Mouse (Mus musculus) kidney, adult 9 months (tissue): ENCODE results near the gene Gpr68.

Source experiments
- DNase-seq: peaks from one replicate; pipeline ENCODE4 v3.0.0; 2022

The Gpr68 gene

DNA sequence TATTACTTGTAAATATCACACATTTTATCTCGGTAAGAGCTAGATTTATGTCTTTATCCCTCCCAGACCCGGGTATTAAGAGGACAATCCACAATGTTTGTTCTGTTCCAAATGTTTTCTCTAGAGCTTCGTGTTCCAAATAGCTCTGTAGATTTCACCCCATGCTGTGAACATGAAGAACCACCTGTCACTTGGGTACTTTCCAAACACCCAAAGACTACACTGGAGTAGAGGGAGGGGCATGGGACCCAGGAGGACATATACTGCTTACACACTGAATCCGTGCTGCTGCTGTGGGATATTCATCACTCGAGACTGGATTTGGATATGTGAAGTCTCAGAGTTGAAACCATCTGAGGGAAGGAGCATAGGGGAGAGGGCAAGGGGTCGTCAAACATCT is 1.8 kb upstream of the Gpr68 start:
- DNase-seq, result no peak

DNA sequence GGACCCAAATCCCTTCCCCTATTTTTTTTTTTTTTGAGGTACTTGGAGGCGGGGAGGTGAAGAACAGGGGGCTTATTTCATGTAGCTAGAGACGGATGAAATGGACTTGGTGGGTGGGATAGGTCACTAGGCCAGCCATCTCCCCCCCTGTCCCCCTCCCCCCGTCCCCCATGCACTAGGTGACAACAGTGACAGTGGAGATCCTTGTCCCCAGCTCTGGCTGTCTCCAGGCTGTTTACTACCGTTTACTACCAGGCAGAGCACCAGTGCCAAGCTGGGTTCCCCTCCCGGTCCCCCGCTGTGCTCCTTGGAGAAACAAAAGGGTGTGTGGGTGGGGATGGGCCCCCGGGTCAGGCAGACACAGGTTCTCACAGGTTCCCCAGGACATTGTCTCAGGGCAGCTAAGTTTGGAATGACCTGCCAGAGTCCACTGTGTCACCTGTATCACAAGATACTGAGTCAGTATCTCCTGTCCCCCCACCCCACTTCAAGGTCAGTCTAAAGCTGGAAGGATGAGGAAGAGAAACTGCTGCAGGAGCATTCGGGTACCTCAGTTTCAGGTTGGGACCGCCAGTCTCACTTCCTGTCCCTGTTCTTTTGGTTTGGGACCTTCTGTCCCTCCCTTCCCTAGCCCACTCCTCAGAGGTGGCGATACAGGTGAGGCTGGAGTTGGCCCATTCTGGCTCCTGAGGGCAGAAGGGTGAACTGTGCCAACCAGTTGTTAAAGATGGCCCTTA is 468 bp upstream of the Gpr68 start:
- DNase-seq, result no peak

DNA sequence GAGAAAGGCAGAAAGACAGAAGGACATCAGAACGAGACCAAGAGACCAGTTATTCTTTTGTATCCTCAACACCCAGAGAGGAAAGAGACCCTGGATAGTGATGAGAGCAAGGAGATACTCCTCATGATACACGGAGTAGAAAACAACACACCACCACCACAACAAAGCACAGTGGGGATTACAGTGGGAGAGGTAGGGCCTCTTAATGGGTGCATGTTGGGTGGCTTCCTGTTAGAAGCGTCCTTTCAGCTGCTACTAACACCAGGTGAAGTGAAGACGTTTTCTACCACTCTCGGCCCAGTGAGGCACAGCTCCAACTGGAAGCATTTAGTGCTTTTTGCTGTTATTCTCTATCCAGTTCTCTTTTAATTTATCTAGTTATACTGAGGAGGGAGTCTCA is 1.1 kb downstream of the Gpr68 start:
- no peak for DNase-seq

DNA sequence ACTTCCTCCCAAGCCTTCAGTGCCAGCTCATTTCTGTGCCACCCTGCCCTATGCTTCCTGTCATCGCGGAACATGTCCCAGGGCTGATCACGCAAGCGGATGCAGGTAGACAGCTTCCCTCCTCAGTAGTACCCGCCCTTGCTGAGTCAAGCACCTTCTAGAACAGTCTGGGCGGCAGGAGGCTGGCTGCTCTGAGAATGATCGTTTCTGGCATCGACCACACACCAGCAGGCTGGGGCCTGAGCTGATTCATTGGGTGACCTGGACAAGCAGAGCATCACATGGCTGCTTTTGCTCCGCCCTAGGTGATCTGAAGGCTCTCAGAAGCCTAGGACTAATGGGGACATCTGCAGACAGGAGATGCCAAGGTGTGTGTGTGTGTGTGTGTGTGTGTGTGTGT is 4.2 kb downstream of the Gpr68 start:
- no peak for DNase-seq

DNA sequence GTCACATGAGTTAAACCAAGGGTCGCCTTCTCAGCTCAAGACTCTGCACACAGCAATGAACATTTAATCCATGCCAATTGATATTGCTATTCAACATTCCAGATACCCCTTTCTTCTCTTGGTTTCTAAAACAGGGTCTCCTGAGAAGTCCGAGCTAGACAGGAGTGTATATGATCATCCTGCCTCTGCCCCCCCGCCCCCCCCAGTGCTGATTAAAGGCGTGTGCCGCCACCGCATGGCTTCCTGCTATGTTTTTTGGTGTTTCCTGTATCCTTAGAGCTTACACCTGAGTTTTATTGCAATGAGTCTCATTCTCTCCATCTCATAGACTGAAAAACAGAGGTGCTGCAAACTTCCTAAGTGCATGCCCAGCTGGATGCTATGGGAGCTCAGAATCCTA is 6.6 kb downstream of the Gpr68 start:
- DNase-seq, result no peak

DNA sequence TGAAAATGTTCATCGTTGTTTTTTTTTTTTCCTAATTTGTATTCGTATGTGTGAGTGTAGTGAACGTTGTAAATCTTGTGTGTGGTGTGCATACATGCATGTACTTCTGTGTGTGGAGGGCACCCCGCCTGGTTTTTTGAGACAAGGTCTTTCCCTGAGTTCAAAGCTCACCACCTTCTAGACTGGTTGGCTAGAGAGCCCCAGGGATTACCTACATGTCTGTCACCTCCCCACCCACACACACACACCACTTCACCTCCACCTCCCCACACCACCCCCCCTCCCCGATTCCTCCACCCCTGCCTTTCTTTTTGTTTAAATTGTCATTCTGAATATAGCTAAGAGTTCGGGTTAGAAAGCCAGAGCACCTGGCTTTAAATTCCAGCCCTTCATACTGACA is 7.1 kb downstream of the Gpr68 start:
- DNase-seq, result no peak

DNA sequence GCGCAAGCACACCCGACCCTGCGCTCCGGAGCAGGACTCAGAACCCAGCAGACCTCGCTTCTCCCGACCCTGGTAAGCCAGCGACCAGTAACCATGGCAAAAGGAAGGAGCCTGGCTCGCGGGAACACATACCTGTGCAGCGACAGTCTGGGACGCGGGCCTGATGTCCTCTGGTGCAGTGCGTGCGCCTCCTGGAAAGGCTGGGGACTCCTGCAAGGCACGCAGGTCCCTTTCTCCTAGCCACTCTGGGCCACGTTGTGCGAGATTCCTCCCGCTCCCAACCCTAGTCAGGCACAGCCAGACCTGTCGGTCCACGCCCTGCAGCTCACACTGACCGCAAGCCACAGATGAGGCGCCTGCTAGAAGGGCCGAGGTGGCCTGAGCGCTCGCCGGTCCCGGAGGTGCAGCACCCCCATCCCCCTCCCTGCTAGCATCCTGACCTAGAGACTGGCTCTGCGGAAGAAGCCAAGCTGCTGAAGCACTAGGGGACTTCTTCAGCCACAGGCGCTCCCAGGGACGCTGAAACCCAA is 8.8 kb downstream of the Gpr68 start:
- no peak for DNase-seq

DNA sequence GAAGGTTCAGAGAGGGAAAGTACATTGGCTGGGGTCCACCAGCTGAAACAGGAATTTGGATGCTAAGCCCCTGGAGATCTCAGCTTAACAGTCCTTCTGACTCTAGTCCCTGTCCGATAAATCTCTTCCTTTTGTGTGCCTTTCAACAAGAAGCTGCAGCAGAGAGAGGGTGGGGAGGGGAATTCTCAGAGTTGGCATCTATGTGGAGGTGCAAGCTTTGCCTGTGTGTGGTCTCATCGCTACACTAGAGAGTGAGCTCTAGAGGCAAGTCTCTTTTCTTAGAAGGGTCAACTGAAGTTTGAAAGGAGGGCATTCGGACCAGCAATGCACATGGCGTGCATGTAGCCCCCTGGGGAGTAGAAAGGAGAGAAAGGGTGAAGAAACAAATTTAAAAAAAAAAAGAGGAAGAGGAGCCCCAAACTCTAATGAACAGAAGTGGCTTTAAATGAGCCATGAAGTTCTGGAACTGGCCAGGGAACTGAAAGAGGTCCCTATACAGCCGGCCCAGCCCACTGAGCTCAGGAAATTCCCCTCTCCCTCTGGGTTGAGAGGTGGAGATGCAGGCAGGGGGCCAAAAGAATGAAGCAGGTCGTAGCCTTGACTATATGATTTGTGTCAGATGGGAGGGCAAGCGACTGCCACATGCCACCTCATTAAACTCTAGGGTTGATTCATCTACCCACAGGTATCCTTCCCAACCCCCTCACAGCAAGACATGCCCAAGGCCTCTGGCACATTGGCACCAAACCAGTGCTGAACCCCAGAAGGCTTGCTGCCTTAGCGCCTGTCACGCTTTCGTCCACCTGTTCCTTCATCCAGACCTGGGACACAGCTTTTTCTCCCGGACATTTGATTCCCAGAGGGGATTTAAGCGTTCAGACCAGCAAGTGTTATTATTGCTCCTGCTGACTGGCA is 10.0 kb downstream of the Gpr68 start:
- no peak for DNase-seq

DNA sequence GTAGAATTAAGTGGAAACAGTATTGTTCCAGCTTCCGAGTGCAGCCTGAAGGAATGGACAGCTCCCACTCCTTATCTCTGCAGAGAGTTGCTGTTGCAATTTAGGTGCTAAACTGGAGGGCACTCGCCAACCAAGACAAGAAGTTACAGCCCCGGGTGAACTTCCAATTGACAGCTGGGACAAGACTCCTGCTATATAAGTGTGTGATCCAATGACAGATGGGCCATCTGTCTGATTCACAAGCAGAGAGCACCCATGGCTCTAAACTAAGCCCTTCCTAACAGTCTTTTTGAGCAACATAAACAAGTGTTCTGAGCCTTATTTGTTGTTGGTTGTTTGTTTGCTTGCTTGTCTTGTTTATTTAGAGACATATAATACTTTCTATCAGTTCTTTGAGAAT is 11.3 kb downstream of the Gpr68 start:
- no peak for DNase-seq

DNA sequence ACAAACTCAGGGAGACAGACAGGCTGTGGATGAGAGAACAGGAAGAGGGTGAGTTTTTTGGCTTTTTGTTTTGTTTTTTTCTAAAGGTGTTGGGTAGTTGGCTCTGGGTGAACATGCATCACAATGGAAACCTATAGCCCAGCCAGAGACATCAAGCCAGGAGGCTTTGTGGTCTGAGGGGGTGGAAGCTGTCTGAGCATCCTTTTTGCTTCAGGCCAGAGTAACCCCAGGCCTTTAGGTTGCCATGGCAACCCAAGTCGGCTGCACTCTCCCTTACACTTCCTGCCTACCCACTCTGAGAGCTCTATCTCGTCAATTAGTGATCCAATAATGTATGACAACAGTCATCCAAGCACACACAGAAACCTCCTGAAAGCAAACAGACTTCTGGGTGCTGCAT is 12.5 kb downstream of the Gpr68 start:
- DNase-seq, result no peak

DNA sequence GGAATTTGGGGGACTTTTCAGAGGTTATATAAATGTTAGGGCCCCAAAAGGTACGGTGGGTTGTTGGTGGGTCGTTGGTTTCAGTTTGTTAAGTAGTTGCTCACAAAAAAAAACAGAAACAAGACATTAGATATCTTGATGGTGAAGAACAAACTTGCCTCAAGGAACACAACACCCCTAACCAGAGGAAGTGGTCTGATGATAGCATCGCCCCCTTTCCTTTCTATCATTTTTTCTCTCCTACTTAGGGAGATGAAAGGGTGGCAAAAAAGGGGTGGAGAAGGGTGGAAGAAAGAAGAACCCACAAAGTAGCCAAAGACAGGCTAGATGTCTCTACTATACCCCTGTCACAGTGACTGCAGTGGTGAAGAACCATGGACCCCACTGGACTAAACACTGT is 17.4 kb downstream of the Gpr68 start:
- no peak for DNase-seq

DNA sequence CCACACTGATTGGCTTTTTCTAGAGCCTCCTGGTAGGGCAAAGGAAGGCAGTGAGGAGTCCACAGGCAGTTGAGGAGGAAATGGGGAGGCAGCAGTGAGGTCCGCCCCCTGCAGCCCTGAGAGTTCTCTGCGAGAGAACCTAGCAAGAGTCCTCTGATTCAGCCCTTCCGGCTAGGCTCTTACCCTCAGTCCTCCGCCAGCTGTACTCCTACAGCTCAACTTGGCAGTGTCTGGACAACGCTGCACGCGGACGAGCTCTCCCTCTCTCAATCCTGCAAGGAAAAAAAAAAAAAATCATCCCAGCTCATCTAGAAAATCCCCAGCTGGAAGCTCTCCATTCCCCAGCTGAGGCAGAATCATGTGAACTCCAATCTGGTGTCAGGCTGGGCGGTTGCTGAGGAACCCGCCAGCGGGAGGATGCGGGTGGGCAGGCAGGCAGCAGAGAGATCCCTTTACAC is 20.2 kb downstream of the Gpr68 start:
- DNase-seq, result no peak

DNA sequence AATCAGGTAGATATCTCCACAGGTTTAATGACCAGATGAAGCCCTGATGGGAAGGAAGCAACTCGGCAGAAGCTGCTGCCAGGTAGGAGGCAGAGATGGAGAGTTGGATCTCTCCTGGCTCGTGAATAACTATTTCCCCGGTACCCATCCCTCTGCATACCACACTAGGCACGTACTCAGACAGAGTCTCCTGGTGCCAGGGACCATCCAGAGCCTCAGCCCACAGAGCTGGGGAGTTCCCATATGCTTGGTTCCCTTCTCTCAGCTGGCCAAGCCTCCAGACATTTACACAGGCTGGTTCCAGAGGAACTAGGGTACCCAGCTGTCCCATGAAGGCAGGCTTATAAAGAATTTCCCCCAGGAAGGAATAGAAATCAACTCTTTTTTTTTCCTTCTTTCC is 21.1 kb downstream of the Gpr68 start:
- no peak for DNase-seq

DNA sequence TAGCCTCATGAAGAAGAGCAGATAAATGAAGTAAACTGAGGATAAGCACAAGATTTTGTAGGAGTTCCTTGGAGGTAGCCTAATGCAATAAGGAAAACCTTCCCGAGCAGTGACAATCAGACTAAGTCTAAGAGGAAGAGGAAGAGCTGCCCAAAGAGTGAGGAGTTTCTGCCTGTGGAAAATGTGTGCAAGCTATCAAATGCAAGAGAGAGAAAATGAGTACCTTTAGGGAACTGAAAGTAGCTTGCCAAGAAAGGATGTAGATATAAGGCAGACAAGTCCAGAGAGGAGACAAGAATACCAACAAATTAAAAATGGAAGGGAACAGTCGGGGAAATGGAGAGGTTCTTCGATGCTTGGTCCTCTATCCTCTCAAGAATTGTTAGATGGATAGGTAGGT is 22.4 kb downstream of the Gpr68 start:
- DNase-seq, result no peak

DNA sequence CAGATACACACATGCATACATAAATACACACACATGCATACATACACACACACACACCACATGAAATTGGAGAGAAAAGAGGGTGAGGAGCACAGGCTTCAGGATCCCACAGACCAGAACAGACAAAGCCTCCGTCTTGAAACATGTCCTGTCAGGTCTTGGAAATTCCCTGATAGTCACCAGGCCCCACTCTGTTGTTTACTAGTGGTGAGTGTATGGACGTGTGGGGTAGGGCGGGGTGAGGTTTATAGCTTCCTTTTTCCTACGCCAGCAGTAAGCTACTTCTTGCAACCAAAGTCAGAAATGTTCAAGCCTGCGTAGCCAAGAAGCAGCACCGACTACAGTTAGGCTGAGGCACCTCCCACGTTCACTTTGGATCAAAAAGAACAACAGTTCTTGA is 24.8 kb downstream of the Gpr68 start:
- DNase-seq, result no peak

DNA sequence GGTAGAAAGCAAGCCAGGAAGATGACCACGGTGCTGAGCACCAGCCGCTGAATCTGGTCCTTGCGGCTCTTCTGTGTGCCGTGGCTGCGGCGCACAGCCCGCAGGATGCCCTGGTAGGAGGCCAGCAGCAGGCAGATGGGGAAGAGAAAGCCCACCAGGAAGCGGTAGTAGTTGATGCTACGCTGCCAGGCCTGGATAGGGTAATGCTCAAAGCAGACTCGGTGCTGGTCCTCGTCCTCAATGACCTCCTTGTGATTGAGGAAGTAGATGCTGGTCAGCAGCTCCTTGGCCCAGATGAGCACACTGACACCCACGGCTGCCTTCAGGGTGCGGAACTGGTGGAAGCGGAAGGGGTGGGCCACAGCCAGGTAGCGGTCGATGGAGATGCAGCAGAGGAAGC is 29.4 kb downstream of the Gpr68 start:
- no peak for DNase-seq

DNA sequence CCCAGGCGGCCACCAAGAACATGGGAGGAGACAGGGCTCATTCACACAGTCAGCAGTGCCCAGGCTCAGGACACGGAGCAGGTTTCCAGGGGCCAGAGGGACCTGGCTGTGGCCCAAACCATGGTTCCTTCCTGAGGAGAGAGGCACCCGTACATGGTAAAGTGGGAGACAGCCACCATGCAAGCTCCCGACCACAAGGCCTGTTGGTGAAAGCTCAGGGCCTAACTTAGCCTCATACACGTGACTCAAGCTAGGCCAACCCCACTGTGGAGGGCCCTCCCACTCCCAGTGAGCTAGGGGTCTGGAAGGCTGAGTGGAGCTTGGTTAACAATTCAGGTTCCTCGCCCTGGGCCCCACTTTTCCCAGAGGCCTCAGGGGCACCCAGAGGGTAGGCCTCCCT is 30.1 kb downstream of the Gpr68 start:
- no peak for DNase-seq

DNA sequence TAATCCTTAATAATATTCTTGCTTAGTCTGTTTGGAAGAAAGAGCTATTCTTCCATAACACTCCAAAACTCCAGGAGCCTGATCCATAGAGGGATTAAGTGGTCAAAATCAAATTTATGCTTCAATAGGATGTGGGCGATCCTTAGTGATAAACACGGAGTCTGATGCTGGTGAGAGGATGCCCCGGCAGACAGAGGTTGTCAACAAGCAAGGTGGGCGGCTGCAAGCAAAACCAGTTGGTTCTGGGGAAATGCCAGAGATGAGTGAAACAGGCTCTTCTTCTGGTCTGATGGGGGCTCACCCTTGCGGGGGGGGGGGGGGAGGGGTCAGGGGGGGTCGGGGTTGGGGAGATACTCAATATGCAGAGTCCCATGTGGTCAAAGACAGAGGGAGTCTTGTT is 32.0 kb downstream of the Gpr68 start:
- no peak for DNase-seq

DNA sequence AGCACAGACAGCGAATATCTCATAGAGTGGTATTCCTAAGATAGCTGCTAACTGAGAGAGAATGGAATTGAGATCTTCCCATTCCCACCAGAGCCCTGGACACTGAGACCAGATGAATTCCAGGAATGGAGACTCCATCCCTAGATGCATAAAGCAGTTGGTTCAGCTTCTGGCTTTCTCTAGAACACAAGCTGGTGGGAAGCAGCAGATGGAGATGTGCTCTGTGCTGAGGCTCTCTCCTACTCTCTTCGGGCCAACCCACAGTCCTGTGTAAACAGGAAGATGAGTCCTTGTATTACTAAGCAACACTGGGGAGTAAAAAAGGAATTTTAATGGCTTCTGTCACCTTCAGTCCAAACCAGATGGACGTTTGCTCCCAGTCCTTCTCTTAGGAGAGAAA is 32.4 kb downstream of the Gpr68 start:
- DNase-seq, result no peak

DNA sequence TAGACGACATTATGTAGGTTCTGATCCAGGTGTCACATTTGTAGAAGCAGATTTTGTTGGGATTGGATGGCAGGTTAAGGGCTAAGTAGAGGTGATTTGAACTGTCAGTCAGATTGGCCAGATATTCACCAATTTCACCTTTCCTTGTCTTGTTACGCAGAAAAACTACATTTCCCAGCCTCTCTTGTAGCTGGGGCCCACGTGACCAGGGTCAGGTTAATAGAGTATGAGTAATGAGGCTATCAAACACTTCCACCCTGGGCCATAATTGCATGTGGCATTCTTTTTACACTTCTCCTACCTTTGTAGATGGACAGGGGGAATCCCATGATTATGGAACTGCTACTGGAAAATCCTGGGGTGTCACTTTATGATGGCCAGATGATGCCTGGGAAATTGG is 34.4 kb downstream of the Gpr68 start:
- DNase-seq, result no peak

DNA sequence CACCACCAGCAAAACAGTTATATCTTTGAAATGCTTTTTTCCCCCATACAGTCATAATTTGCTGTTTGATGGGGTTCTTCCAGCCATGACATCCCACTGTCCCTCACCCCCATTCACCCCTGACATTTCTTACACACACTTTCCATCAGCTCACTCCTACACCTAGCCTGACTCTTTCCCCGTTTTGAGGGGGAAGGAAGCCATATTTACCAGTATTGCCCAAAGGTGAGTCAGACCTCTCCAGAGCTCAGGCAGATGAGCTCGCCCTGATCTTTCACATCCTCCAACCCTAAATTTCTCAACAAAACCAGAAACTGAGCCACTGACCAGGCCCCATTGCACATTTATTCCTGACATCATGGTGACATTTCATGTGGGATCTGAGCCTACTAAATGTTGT is 36.2 kb downstream of the Gpr68 start:
- DNase-seq, result no peak

DNA sequence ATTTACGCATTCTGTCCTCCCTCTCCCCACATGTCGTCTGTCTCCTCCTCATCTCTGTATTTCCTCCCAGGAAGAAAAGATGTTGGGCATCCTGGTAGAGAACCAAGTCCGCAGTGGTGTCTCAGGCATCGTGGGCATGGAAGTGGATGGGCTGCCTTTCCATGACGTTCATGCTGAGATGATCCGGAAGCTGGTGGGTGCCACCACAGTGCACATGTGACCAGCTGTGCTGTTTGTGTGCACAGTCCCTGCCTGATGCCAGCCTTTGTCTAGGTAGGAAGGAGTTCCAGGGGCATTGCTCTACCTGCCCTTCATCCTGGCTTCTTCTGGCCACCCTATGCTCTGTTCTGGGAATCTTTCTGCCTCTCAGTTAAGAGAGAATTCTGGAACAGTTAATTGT is 36.8 kb downstream of the Gpr68 start:
- no peak for DNase-seq

DNA sequence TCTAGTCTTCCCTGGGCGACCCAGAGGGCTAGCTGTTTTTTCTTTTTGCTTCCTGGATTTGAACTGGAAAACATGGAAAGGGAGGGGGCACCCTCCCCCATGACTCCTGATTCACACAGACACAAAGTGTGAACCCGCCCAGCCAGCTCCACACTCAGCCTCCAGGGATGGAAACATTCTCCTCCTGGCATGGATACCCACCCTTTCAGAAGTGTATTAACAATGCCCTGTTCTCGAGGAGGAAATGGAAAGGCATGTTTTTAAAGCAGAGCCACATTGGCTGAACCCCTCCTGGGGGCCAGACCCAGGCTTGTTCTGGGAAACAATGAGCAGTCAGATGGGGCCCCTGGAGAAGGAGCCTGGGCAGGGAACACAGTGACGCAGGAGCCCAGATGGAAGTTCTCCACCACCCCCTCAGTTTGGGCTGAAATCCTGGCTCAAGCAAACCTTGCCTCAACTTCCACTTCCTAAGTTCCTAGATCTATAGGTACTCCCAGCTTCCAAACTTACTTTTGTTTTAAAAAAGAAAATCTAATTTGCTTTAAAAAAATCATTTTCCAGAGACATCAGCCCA is 39.9 kb downstream of the Gpr68 start:
- DNase-seq, result no peak

DNA sequence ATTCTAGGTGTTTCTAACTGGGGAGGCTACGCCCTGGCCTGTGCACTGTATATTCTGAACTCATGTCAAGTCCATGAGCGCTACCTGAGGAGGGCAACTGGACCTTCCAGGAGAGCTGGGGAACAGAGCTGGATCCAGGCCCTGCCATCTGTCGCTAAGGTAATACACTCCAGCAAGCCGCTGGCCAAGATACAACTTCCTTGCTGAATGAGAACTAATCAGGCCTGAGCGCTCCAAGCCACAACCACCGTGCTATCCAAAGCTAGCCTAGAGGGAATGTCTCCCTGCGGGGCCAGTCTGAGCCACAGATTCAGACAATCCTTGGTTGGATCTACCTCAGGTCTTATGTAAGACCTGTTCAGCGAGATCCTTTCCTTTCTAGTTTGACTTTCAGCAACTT is 40.9 kb downstream of the Gpr68 start:
- no peak for DNase-seq
